Mouse (Mus musculus): ENCODE results near the gene Cdh4. TPM values are rescaled to one million over a fixed set of nuclear protein-coding genes. Genes with fewer than 3 reads are reported as not detected.

Gene Cdh4
- total and polyA plus RNA-seq, 3 experiments, result 0.05 TPM; not detected in 2

GRCm38 (mm10) chr2:179920042-179920441 is 477.8 kb downstream of the Cdh4 start:
- H3K27me3 ChIP-seq (ENCODE audit: insufficient read depth, low read length), result no peaks in the 10 kb centered on the region
- H3K9me3 ChIP-seq (replicated peaks), result no peaks in the 10 kb centered on the region
- DNase-seq (ENCODE audit: low spot score) (no peak), ATAC-seq (ENCODE audit: extremely low read depth, insufficient number of reproducible peaks, low FRiP score, poor library complexity, severe bottlenecking) (no peak)
- peaks cover 98% of the 10 kb centered on the region for H3K36me3 ChIP-seq (replicated peaks)
- H3K4me1 ChIP-seq (ENCODE audit: insufficient read depth, low read depth, low read length), result no peaks in the 10 kb centered on the region
- no peak overlapping the region for H3K4me3 ChIP-seq (ENCODE audit: low read depth, low read length)
- TF ChIP-seq POLR2AphosphoS5 (IDR thresholded peaks at IDR 0.05; ENCODE audit: insufficient replicate concordance, low read depth, low read length), result no peak
- TF ChIP-seq CTCF (IDR thresholded peaks at IDR 0.05; ENCODE audit: low read depth, low read length), result no peak
- no peak for TF ChIP-seq TAL1 (conservative IDR thresholded peaks at IDR 0.05; ENCODE audit: low read depth, low read length)
- TF ChIP-seq GATA2 (IDR thresholded peaks at IDR 0.05; ENCODE audit: borderline replicate concordance, low read depth, low read length), result no peak
- TF ChIP-seq GATA1 (IDR thresholded peaks at IDR 0.05; ENCODE audit: borderline replicate concordance, low read length), result no peak

- no peaks in the 10 kb centered on the region for H3K9me3 ChIP-seq (replicated peaks)
- H3K4me3 ChIP-seq (ENCODE audit: low read depth, low read length), result no peak overlapping the region
- DNase-seq (ENCODE audit: low spot score) (no peak), ATAC-seq (ENCODE audit: extremely low read depth, insufficient number of reproducible peaks, low FRiP score, poor library complexity, severe bottlenecking) (no peak)
- TF ChIP-seq POLR2AphosphoS5 (IDR thresholded peaks at IDR 0.05; ENCODE audit: insufficient replicate concordance, low read depth, low read length) (no peak), GATA2 (IDR thresholded peaks at IDR 0.05; ENCODE audit: borderline replicate concordance, low read depth, low read length) (no peak), CTCF (IDR thresholded peaks at IDR 0.05; ENCODE audit: low read depth, low read length) (no peak), GATA1 (IDR thresholded peaks at IDR 0.05; ENCODE audit: borderline replicate concordance, low read length) (no peak)
- no peaks in the 10 kb centered on the region for H3K4me1 ChIP-seq (ENCODE audit: insufficient read depth, low read depth, low read length)
- H3K27me3 ChIP-seq (ENCODE audit: insufficient read depth, low read length), result no peaks in the 10 kb centered on the region
- H3K36me3 ChIP-seq (replicated peaks), result peaks cover 98% of the 10 kb centered on the region
These were observed 478.9 kb downstream of the Cdh4 start for GRCm38 (mm10) chr2:179921021-179921653.

GRCm38 (mm10) chr2:179924038-179924437 is 481.8 kb downstream of the Cdh4 start:
- Histone ChIP-seq H3K4me3 (ENCODE audit: low read depth, low read length) (no peak overlapping the region), H3K4me1 (ENCODE audit: insufficient read depth, low read depth, low read length) (peaks cover 4% of the 10 kb centered on the region; the same call in 1 of the 2 replicates), H3K27me3 (ENCODE audit: insufficient read depth, low read length) (no peaks in the 10 kb centered on the region), H3K9me3 (replicated peaks) (no peaks in the 10 kb centered on the region), H3K36me3 (replicated peaks) (peaks cover 96% of the 10 kb centered on the region)
- TF ChIP-seq GATA1 (IDR thresholded peaks at IDR 0.05; ENCODE audit: borderline replicate concordance, low read length) (no peak), GATA2 (IDR thresholded peaks at IDR 0.05; ENCODE audit: borderline replicate concordance, low read depth, low read length) (no peak), TAL1 (conservative IDR thresholded peaks at IDR 0.05; ENCODE audit: low read depth, low read length) (no peak), CTCF (IDR thresholded peaks at IDR 0.05; ENCODE audit: low read depth, low read length) (no peak), POLR2AphosphoS5 (IDR thresholded peaks at IDR 0.05; ENCODE audit: insufficient replicate concordance, low read depth, low read length) (no peak)
- ATAC-seq (ENCODE audit: extremely low read depth, insufficient number of reproducible peaks, low FRiP score, poor library complexity, severe bottlenecking) (no peak), DNase-seq (ENCODE audit: low spot score) (no peak)

GRCm38 (mm10) chr2:179929166-179929565 is 486.9 kb downstream of the Cdh4 start:
- no peak for DNase-seq (ENCODE audit: low spot score)
- H3K4me1 ChIP-seq (ENCODE audit: insufficient read depth, low read depth, low read length), result peaks cover 8% of the 10 kb centered on the region; the same call in 1 of the 2 replicates
- TF ChIP-seq POLR2AphosphoS5 (IDR thresholded peaks at IDR 0.05; ENCODE audit: insufficient replicate concordance, low read depth, low read length) (no peak), GATA1 (IDR thresholded peaks at IDR 0.05; ENCODE audit: borderline replicate concordance, low read length) (no peak), CTCF (IDR thresholded peaks at IDR 0.05; ENCODE audit: low read depth, low read length) (no peak), TAL1 (conservative IDR thresholded peaks at IDR 0.05; ENCODE audit: low read depth, low read length) (no peak), GATA2 (IDR thresholded peaks at IDR 0.05; ENCODE audit: borderline replicate concordance, low read depth, low read length) (no peak)
- no peaks in the 10 kb centered on the region for H3K27me3 ChIP-seq (ENCODE audit: insufficient read depth, low read length)
- H3K36me3 ChIP-seq (replicated peaks), result peaks cover 97% of the 10 kb centered on the region
- H3K9me3 ChIP-seq (replicated peaks), result no peaks in the 10 kb centered on the region
- ATAC-seq (ENCODE audit: extremely low read depth, insufficient number of reproducible peaks, low FRiP score, poor library complexity, severe bottlenecking), result no peak
- no peak overlapping the region for H3K4me3 ChIP-seq (ENCODE audit: low read depth, low read length)

- H3K27me3 ChIP-seq (ENCODE audit: insufficient read depth, low read length), result no peaks in the 10 kb centered on the region
- no peak for ATAC-seq (ENCODE audit: extremely low read depth, insufficient number of reproducible peaks, low FRiP score, poor library complexity, severe bottlenecking)
- DNase-seq (ENCODE audit: low spot score), result no peak
- no peaks in the 10 kb centered on the region for H3K9me3 ChIP-seq (replicated peaks)
- H3K36me3 ChIP-seq (replicated peaks), result peaks cover 97% of the 10 kb centered on the region
- TF ChIP-seq TAL1 (conservative IDR thresholded peaks at IDR 0.05; ENCODE audit: low read depth, low read length) (no peak), CTCF (IDR thresholded peaks at IDR 0.05; ENCODE audit: low read depth, low read length) (no peak)
- H3K4me3 ChIP-seq (ENCODE audit: low read depth, low read length), result no peak overlapping the region
- peaks cover 8% of the 10 kb centered on the region; the same call in 1 of the 2 replicates for H3K4me1 ChIP-seq (ENCODE audit: insufficient read depth, low read depth, low read length)
These were observed 489.5 kb downstream of the Cdh4 start for GRCm38 (mm10) chr2:179931741-179932140.

GRCm38 (mm10) chr2:179934165-179934564 is 491.9 kb downstream of the Cdh4 start:
- Histone ChIP-seq H3K4me3 (ENCODE audit: low read depth, low read length) (no peak overlapping the region), H3K27me3 (ENCODE audit: insufficient read depth, low read length) (no peaks in the 10 kb centered on the region), H3K9me3 (replicated peaks) (no peaks in the 10 kb centered on the region), H3K4me1 (ENCODE audit: insufficient read depth, low read depth, low read length) (peaks cover 12% of the 10 kb centered on the region), H3K36me3 (replicated peaks) (peaks cover 98% of the 10 kb centered on the region)
- DNase-seq (ENCODE audit: low spot score) (no peak), ATAC-seq (ENCODE audit: extremely low read depth, insufficient number of reproducible peaks, low FRiP score, poor library complexity, severe bottlenecking) (no peak)
- TF ChIP-seq TAL1 (conservative IDR thresholded peaks at IDR 0.05; ENCODE audit: low read depth, low read length), result no peak
- no peak for TF ChIP-seq POLR2AphosphoS5 (IDR thresholded peaks at IDR 0.05; ENCODE audit: insufficient replicate concordance, low read depth, low read length)
- no peak for TF ChIP-seq GATA2 (IDR thresholded peaks at IDR 0.05; ENCODE audit: borderline replicate concordance, low read depth, low read length)
- no peak for TF ChIP-seq CTCF (IDR thresholded peaks at IDR 0.05; ENCODE audit: low read depth, low read length)
- TF ChIP-seq GATA1 (IDR thresholded peaks at IDR 0.05; ENCODE audit: borderline replicate concordance, low read length), result no peak
